Mouse (Mus musculus): ENCODE data around the gene Alk. TPM values are rescaled to one million over a fixed set of nuclear protein-coding genes. Genes with fewer than 3 reads are reported as not detected.

Gene Alk
- polyA plus RNA-seq, 1 experiment from 2014 or later = 0.05 TPM

- Histone ChIP-seq H3K27ac (ENCODE audit: low read length) (no peak overlapping the region), H3K4me1 (ENCODE audit: control insufficient read depth, insufficient read depth, low read length) (0 out of 2 replicates have a peak, but pooled peaks cover 2% of the 10 kb centered on the region), H3K4me3 (ENCODE audit: low read length) (no peak overlapping the region), H3K4me2 (ENCODE audit: low read depth, low read length) (no peak overlapping the region), H3K9me3 (replicated peaks; ENCODE audit: control insufficient read depth, low read length) (no peaks in the 10 kb centered on the region), H3K27me3 (ENCODE audit: control insufficient read depth, insufficient read depth, low read length) (no peaks in the 10 kb centered on the region), H3K36me3 (ENCODE audit: control insufficient read depth, insufficient read depth) (no peaks in the 10 kb centered on the region), H3K9ac (ENCODE audit: low read length) (no peak overlapping the region)
- no peak for ATAC-seq (replicated peaks; ENCODE audit: extremely low read depth, insufficient read depth, low FRiP score)
- 74% methylated on average over 9 of the region's 9 CpGs for WGBS
Measured at GRCm38 (mm10) chr17:71988736-71989569, 615.5 kb downstream of the Alk start.

GRCm38 (mm10) chr17:71986998-71987397 lies 617.4 kb downstream of the Alk start:
- H3K27ac ChIP-seq (ENCODE audit: low read length) = no peak overlapping the region
- no peak overlapping the region for H3K4me3 ChIP-seq (ENCODE audit: low read length)
- H3K9ac ChIP-seq (ENCODE audit: low read length) = no peak overlapping the region
- no peaks in the 10 kb centered on the region for H3K36me3 ChIP-seq (ENCODE audit: control insufficient read depth, insufficient read depth)
- ATAC-seq (replicated peaks; ENCODE audit: extremely low read depth, insufficient read depth, low FRiP score) = 0 out of 2 replicates have a peak, but pooled peaks have one; percentile 6
- H3K4me1 ChIP-seq (ENCODE audit: control insufficient read depth, insufficient read depth, low read length) = 0 out of 2 replicates have a peak, but pooled peaks cover 2% of the 10 kb centered on the region
- WGBS = 47% methylated on average over 8 of the region's 8 CpGs
- no peaks in the 10 kb centered on the region for H3K27me3 ChIP-seq (ENCODE audit: control insufficient read depth, insufficient read depth, low read length)
- H3K9me3 ChIP-seq (replicated peaks; ENCODE audit: control insufficient read depth, low read length) = no peaks in the 10 kb centered on the region
- H3K4me2 ChIP-seq (ENCODE audit: low read depth, low read length) = 0 out of 2 replicates have a peak overlapping the region, but pooled peaks have one; percentile 20

DNA sequence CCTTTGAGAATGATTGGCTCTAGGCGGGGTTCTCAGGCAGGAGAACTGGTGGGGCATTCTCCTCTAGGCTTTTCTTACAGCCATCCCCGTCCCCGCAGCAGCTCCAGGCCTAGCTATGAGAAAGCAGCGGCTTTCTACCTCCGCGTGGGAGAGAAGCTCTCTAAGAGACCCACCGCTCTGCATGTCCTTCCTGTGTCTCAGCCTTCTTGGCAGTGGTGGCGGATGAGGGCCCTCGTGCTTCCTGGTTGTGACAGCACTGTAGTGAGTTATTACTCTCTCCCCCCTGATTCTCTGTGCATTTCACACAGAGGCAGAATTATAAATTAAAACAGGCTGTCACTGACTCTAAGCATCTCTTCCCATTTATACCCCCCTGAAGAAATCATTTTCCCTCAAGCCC lies 618.0 kb downstream of the Alk start:
- Histone ChIP-seq H3K9ac (ENCODE audit: low read length) (no peak overlapping the region), H3K4me2 (ENCODE audit: low read depth, low read length) (no peak overlapping the region), H3K4me3 (ENCODE audit: low read length) (no peak overlapping the region), H3K4me1 (ENCODE audit: control insufficient read depth, insufficient read depth, low read length) (0 out of 2 replicates have a peak, but pooled peaks cover 2% of the 10 kb centered on the region), H3K9me3 (replicated peaks; ENCODE audit: control insufficient read depth, low read length) (no peaks in the 10 kb centered on the region), H3K27me3 (ENCODE audit: control insufficient read depth, insufficient read depth, low read length) (no peaks in the 10 kb centered on the region), H3K27ac (ENCODE audit: low read length) (no peak overlapping the region), H3K36me3 (ENCODE audit: control insufficient read depth, insufficient read depth) (no peaks in the 10 kb centered on the region)
- no peak for ATAC-seq (replicated peaks; ENCODE audit: extremely low read depth, insufficient read depth, low FRiP score)
- 41% methylated on average over 9 of the region's 9 CpGs for WGBS

DNA sequence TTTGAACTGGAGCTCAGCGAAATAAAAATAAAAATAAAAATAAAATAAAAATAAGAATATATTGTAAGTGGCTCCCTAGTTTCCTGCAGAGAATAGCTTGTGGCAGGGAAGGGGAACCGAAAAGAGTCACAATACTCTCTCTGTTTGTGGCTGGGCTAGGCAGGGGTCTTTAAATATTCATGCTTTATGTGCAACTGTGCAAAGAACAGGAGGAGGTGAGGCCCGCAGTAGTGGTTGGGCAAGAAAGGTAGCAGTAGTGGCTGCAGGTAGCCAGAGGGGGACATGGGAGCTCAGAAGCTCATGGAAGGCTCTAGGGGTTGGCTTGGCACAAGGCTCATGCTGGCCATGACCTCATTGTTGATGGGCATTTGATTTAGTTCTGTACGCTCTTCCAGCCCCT lies 623.2 kb downstream of the Alk start:
- WGBS = 79% methylated on average over 4 of the region's 4 CpGs
- no peaks in the 10 kb centered on the region for H3K27me3 ChIP-seq (ENCODE audit: control insufficient read depth, insufficient read depth, low read length)
- no peak for ATAC-seq (replicated peaks; ENCODE audit: extremely low read depth, insufficient read depth, low FRiP score)
- no peak overlapping the region for H3K9ac ChIP-seq (ENCODE audit: low read length)
- peaks cover 5% of the 10 kb centered on the region; the same call in 1 of the 2 replicates for H3K4me1 ChIP-seq (ENCODE audit: control insufficient read depth, insufficient read depth, low read length)
- H3K4me3 ChIP-seq (ENCODE audit: low read length) = no peak overlapping the region
- no peaks in the 10 kb centered on the region for H3K9me3 ChIP-seq (replicated peaks; ENCODE audit: control insufficient read depth, low read length)
- no peak overlapping the region for H3K27ac ChIP-seq (ENCODE audit: low read length)
- H3K4me2 ChIP-seq (ENCODE audit: low read depth, low read length) = no peak overlapping the region
- no peaks in the 10 kb centered on the region for H3K36me3 ChIP-seq (ENCODE audit: control insufficient read depth, insufficient read depth)

DNA sequence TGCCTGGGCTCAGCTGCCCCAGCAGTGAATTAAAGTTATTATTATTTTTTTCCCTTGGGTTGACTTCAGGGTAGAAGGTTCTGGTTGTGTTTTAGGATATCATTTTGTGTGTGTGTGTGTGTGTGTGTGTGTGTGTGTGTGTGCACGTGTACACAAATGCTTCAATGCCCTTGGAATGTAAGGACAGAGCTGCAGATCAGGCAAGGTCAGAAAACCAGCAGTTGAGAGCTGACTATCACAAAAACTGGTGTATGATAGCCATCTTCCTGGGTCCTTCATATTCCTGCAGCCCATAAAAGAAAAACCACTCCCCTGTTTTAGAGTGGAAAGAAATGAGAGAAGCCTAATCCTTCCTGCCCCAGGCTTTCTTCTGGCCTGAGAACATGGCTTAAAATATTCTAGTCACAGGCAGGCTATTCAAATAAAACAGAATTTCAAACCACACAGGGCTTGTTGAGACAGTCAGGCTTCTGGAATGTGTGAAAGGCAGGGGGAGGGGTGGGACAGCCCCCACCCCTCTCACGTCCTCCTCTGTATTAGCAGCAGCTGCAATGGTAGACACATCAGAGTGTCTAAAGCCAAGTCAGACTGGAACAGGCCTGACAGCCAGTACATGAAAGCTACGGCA lies 623.8 kb downstream of the Alk start:
- 33% methylated on average over 3 of the region's 3 CpGs for WGBS
- Histone ChIP-seq H3K4me2 (ENCODE audit: low read depth, low read length) (no peak overlapping the region), H3K9ac (ENCODE audit: low read length) (no peak overlapping the region), H3K27me3 (ENCODE audit: control insufficient read depth, insufficient read depth, low read length) (no peaks in the 10 kb centered on the region), H3K9me3 (replicated peaks; ENCODE audit: control insufficient read depth, low read length) (no peaks in the 10 kb centered on the region), H3K4me1 (ENCODE audit: control insufficient read depth, insufficient read depth, low read length) (peaks cover 5% of the 10 kb centered on the region; the same call in 1 of the 2 replicates), H3K36me3 (ENCODE audit: control insufficient read depth, insufficient read depth) (no peaks in the 10 kb centered on the region), H3K4me3 (ENCODE audit: low read length) (no peak overlapping the region), H3K27ac (ENCODE audit: low read length) (no peak overlapping the region)
- ATAC-seq (replicated peaks; ENCODE audit: extremely low read depth, insufficient read depth, low FRiP score) = 0 out of 2 replicates have a peak, but pooled peaks have one; percentile 41

- H3K36me3 ChIP-seq (ENCODE audit: control insufficient read depth, insufficient read depth) = no peaks in the 10 kb centered on the region
- peaks cover 5% of the 10 kb centered on the region; the same call in 1 of the 2 replicates for H3K4me1 ChIP-seq (ENCODE audit: control insufficient read depth, insufficient read depth, low read length)
- 84% methylated on average over 8 of the region's 8 CpGs for WGBS
- H3K4me2 ChIP-seq (ENCODE audit: low read depth, low read length) = no peak overlapping the region
- H3K9me3 ChIP-seq (replicated peaks; ENCODE audit: control insufficient read depth, low read length) = no peaks in the 10 kb centered on the region
- ATAC-seq (replicated peaks; ENCODE audit: extremely low read depth, insufficient read depth, low FRiP score) = no peak
- H3K27me3 ChIP-seq (ENCODE audit: control insufficient read depth, insufficient read depth, low read length) = no peaks in the 10 kb centered on the region
- H3K4me3 ChIP-seq (ENCODE audit: low read length) = no peak overlapping the region
- H3K27ac ChIP-seq (ENCODE audit: low read length) = no peak overlapping the region
- no peak overlapping the region for H3K9ac ChIP-seq (ENCODE audit: low read length)
Measured at GRCm38 (mm10) chr17:71979137-71979536, 625.3 kb downstream of the Alk start.

- H3K4me3 ChIP-seq (ENCODE audit: low read length) = no peak overlapping the region
- H3K9ac ChIP-seq (ENCODE audit: low read length) = no peak overlapping the region
- 72% methylated on average over 4 of the region's 4 CpGs for WGBS
- H3K27ac ChIP-seq (ENCODE audit: low read length) = no peak overlapping the region
- H3K27me3 ChIP-seq (ENCODE audit: control insufficient read depth, insufficient read depth, low read length) = no peaks in the 10 kb centered on the region
- H3K4me1 ChIP-seq (ENCODE audit: control insufficient read depth, insufficient read depth, low read length) = peaks cover 5% of the 10 kb centered on the region; the same call in 1 of the 2 replicates
- H3K4me2 ChIP-seq (ENCODE audit: low read depth, low read length) = no peak overlapping the region
- H3K9me3 ChIP-seq (replicated peaks; ENCODE audit: control insufficient read depth, low read length) = no peaks in the 10 kb centered on the region
- ATAC-seq (replicated peaks; ENCODE audit: extremely low read depth, insufficient read depth, low FRiP score) = no peak
- H3K36me3 ChIP-seq (ENCODE audit: control insufficient read depth, insufficient read depth) = no peaks in the 10 kb centered on the region
Measured at GRCm38 (mm10) chr17:71976661-71977060, 627.8 kb downstream of the Alk start.

DNA sequence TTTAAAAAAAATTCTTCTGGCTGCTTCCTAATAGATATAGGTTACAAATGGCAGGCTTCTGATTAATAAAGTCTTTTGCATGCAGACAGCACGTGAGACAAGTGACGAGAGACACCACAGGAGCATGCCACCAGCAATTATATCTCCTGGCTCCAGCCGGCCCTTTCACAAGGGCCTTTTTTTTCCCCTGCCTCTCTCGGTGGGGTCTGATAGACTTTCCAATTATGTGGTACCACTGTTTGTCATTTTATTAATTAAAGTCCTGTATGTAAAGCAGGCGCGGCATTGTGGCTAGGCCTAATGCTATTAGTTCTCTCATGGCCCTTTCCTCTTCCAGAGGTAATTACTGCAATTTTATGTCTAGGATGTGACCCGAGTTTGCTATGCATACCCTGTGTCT lies 630.7 kb downstream of the Alk start:
- Histone ChIP-seq H3K27me3 (ENCODE audit: control insufficient read depth, insufficient read depth, low read length) (no peaks in the 10 kb centered on the region), H3K9me3 (replicated peaks; ENCODE audit: control insufficient read depth, low read length) (no peaks in the 10 kb centered on the region), H3K9ac (ENCODE audit: low read length) (no peak overlapping the region), H3K4me3 (ENCODE audit: low read length) (no peak overlapping the region), H3K4me1 (ENCODE audit: control insufficient read depth, insufficient read depth, low read length) (no peaks in the 10 kb centered on the region), H3K36me3 (ENCODE audit: control insufficient read depth, insufficient read depth) (no peaks in the 10 kb centered on the region), H3K27ac (ENCODE audit: low read length) (no peak overlapping the region), H3K4me2 (ENCODE audit: low read depth, low read length) (no peak overlapping the region)
- ATAC-seq (replicated peaks; ENCODE audit: extremely low read depth, insufficient read depth, low FRiP score) = no peak
- 82% methylated on average over 7 of the region's 7 CpGs for WGBS

- 73% methylated on average over 12 of the region's 12 CpGs for WGBS
- H3K4me3 ChIP-seq (ENCODE audit: low read length) = no peak overlapping the region
- no peaks in the 10 kb centered on the region for H3K27me3 ChIP-seq (ENCODE audit: control insufficient read depth, insufficient read depth, low read length)
- no peaks in the 10 kb centered on the region for H3K36me3 ChIP-seq (ENCODE audit: control insufficient read depth, insufficient read depth)
- no peak overlapping the region for H3K9ac ChIP-seq (ENCODE audit: low read length)
- H3K9me3 ChIP-seq (replicated peaks; ENCODE audit: control insufficient read depth, low read length) = no peaks in the 10 kb centered on the region
- no peaks in the 10 kb centered on the region for H3K4me1 ChIP-seq (ENCODE audit: control insufficient read depth, insufficient read depth, low read length)
- no peak overlapping the region for H3K27ac ChIP-seq (ENCODE audit: low read length)
- ATAC-seq (replicated peaks; ENCODE audit: extremely low read depth, insufficient read depth, low FRiP score) = no peak
- H3K4me2 ChIP-seq (ENCODE audit: low read depth, low read length) = no peak overlapping the region
Measured at GRCm38 (mm10) chr17:71967356-71967755, 637.1 kb downstream of the Alk start.

Measured in heart, embryonic 16.5 days (tissue).